Comparison of ENCODE assay signal across 22 mouse cellular contexts in the genomic region with DNA sequence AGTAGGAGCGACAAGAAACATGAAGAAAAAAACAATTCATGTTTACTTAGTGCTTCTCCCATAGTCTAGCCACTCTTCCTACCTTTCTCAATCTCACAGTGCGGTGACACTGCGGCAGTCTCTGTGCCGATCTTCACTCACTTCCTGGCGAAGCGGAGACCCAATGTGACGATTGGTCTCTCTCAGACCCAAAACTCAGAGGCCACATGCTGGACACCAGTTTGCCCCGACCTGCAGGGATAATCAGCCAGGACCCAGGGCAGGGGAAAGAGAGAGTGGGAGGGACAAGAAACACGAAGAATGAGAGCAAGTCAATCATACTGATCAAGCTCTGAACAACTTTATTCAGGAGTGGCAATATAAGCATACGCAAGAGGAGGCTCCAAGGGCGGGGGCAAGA. TPM values are rescaled to one million over a fixed set of nuclear protein-coding genes. Genes with fewer than 3 reads are reported as not detected.
"Had no signal": no experiment of that assay in that cellular context is flagged by ENCODE, and none has a peak within 500 bp of the region (broad histone marks: within the 10 kb centered on the region; RNA-seq: fewer than 3 reads in every experiment).

No protein-coding gene starts in this region.

- H3K4me2 ChIP-seq: neural tube, embryonic 13.5 days; neural tube, embryonic 15.5 days; stomach, embryonic 15.5 days had no signal

- H3K9me3 ChIP-seq: neural tube, embryonic 13.5 days; neural tube, embryonic 15.5 days; stomach, embryonic 15.5 days had no signal

- H3K4me3 ChIP-seq: neural tube, embryonic 13.5 days; neural tube, embryonic 15.5 days; stomach, embryonic 15.5 days had no signal

- DNase-seq: retina, postnatal 1 day; right cerebral cortex, adult 18-20 months; right cerebral cortex, postnatal 14 days; right cerebral cortex, postnatal 25 days; right cerebral cortex, postnatal 4 days; spleen, adult 18-20 months; thymus, adult 18-20 months; thymus, adult 2 months; thymus, postnatal 14 days; thymus, postnatal 25 days; thymus, postnatal 36 days; thymus, postnatal 4 days had no signal

- H3K4me1 ChIP-seq: neural tube, embryonic 13.5 days; neural tube, embryonic 15.5 days; stomach, embryonic 15.5 days had no signal

- H3K9ac ChIP-seq: neural tube, embryonic 13.5 days; neural tube, embryonic 15.5 days; stomach, embryonic 15.5 days had no signal

- H3K27ac ChIP-seq: neural tube, embryonic 13.5 days; neural tube, embryonic 15.5 days; stomach, embryonic 15.5 days; stomach, postnatal 0 days had no signal

- H3K27me3 ChIP-seq: neural tube, embryonic 13.5 days; neural tube, embryonic 15.5 days; stomach, embryonic 15.5 days had no signal

RNA-seq across cellular contexts. Expression of a gene that starts 21.8 kb away (rescaled TPM):
- total RNA-seq: neutrophil, adult 5-6 weeks had no signal
- polyA plus RNA-seq: neural tube, embryonic 13.5 days had no signal

RNA-seq across cellular contexts. Expression of a gene that starts 50.0 kb away (rescaled TPM):
- total RNA-seq: neutrophil, adult 5-6 weeks had no signal

RNA-seq across cellular contexts. Expression of a gene that starts 57.5 kb away (rescaled TPM):
- total RNA-seq: neutrophil, adult 5-6 weeks had no signal
- polyA plus RNA-seq: neural tube, embryonic 13.5 days; neural tube, embryonic 14.5 days; neural tube, embryonic 15.5 days; small intestine, adult 2 months; spleen, adult 2 months; thymus, adult 2 months; thymus, postnatal 0 days; urinary bladder, adult 2 months had no signal
